Mouse (Mus musculus): ENCODE measurements around the gene Sncb. TPM values are rescaled to one million over a fixed set of nuclear protein-coding genes. Genes with fewer than 3 reads are reported as not detected.
A peak's percentile ranks its signal among the peaks of the same experiment; 100 is the strongest.

Gene Sncb
- 0.24 and 0.42 TPM in 2 replicates for polyA plus RNA-seq (2015; fragmentation: Nextera tagmentation; extraction: Ambion mirVana)

DNA sequence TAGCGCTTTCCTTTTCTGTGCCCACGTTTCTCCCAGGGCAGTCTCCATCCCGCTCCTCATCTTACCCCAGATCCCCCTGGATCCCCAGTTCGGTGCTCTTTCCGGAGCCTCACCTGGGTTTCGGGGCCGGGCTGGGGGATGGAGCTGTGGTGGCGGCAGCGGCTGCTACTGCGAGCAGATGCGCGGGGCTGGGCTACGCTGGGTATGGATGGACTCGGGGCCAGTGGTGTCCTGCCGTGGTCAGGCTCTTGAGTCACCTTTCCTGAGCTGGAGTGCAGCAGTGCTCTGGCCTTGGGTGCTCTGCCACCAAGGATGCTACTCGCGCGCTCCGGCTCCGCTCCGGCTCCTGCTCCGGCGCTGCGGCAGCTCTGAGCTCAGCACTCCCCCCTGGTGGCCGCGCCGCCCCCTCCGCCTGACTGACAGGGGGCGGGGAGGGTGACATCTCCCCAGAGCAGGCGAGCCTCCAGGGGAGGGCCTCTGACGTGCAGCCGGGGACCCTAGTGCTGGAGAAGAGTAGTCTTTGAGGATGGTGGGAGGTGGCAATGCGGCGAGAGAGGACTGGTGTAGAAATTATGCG lies at the start of gene Sncb:
Sncb (minus strand) TSS at position 404 of the 577 bp plus-strand sequence.
- H3K36me3 ChIP-seq = no peaks in the 10 kb centered on the region
- peak within 1 kb of the TSS; percentile 30 for H3K4me3 ChIP-seq (replicated peaks)
- H3K9ac ChIP-seq = no peak within 1 kb of the TSS
- H3K4me2 ChIP-seq (replicated peaks) = peak within 1 kb of the TSS; percentile 61
- H3K27me3 ChIP-seq (replicated peaks) = peaks cover 53% of the 10 kb centered on the region
- 0 out of 2 replicates have a peak, but pooled peaks cover 5% of the 10 kb centered on the region for H3K4me1 ChIP-seq (replicated peaks)
- 2% methylated on average over 35 of the region's 35 CpGs for WGBS
- H3K9me3 ChIP-seq = no peaks in the 10 kb centered on the region
- no peak within 1 kb of the TSS for H3K27ac ChIP-seq
- ATAC-seq = peak; percentile 41; the same call in 1 of the 2 replicates

DNA sequence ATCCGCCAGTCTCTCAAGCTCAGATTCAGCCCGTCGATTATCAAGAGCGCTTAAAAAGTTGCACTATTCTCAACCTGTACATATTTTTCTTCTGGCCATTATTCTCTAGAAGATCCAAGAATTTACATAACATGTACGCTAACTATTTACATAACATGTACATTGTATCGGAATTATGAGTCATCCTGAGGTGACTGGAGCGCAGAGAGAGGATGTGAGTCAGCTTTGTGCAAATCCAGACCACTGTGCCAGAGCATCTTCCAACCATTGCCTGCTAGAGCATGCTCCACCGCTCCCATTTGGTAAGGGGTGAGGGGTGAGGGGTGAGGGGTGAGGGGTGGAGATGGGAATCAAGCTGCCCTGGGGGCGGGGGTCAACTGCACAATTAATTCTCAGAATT lies 47.0 kb upstream of the Sncb start:
- Histone ChIP-seq H3K27me3 (replicated peaks) (no peaks in the 10 kb centered on the region), H3K9ac (no peak overlapping the region), H3K4me3 (replicated peaks) (no peak overlapping the region), H3K4me1 (replicated peaks) (no peaks in the 10 kb centered on the region), H3K36me3 (no peaks in the 10 kb centered on the region), H3K27ac (no peak overlapping the region), H3K9me3 (no peaks in the 10 kb centered on the region), H3K4me2 (replicated peaks) (no peak overlapping the region)
- 81% methylated on average over 9 of the region's 9 CpGs for WGBS
- no peak for ATAC-seq

DNA sequence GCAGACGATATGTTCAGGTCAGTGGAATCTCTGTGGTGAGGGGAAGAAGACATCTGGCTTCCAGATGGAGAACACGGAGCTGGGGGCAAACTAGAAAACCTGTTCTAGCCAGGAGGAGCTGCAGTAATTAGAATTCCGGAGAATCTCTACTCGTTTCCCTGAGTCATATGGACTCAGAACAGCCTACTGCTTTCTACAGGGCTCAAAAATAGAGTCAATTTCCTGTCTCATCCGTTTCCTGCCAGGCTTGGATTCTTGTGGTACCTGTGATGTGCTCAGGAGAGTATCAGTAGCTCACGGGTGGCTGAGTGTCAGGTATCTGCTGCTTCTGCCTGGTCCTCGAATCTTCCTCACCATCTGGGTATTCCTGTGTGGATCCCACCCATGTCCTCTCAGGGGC lies 45.1 kb upstream of the Sncb start:
- Histone ChIP-seq H3K9me3 (no peaks in the 10 kb centered on the region), H3K4me1 (replicated peaks) (no peaks in the 10 kb centered on the region), H3K36me3 (no peaks in the 10 kb centered on the region), H3K27ac (no peak overlapping the region), H3K4me2 (replicated peaks) (no peak overlapping the region), H3K4me3 (replicated peaks) (no peak overlapping the region), H3K27me3 (replicated peaks) (peaks cover 1% of the 10 kb centered on the region; the same call in 1 of the 2 replicates), H3K9ac (no peak overlapping the region)
- 67% methylated on average over 7 of the region's 7 CpGs for WGBS
- no peak for ATAC-seq

DNA sequence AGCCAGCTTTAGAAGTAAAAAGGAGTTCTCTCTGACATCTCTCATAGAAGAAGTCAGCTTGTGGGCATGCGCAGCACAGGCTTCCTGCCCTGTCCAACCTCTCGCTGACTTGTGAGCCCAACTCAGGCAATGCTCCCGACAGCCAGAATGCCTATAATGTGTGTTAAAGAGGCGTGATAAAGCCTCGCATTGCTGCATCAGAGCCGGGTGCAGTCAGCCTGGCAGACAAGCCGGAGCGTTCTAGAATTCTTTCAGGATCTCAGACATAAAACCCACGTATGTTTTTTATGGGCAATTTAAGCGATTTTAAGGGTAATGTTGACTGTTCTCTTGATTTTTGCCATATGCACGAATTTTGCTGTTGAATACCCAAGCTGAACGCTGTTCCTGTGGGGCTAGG lies 41.7 kb upstream of the Sncb start:
- Histone ChIP-seq H3K4me2 (replicated peaks) (no peak overlapping the region), H3K4me3 (replicated peaks) (no peak overlapping the region), H3K4me1 (replicated peaks) (no peaks in the 10 kb centered on the region), H3K36me3 (no peaks in the 10 kb centered on the region), H3K9ac (no peak overlapping the region), H3K27ac (no peak overlapping the region), H3K27me3 (replicated peaks) (peaks cover 9% of the 10 kb centered on the region), H3K9me3 (no peaks in the 10 kb centered on the region)
- no peak for ATAC-seq
- WGBS = 74% methylated on average over 12 of the region's 12 CpGs

DNA sequence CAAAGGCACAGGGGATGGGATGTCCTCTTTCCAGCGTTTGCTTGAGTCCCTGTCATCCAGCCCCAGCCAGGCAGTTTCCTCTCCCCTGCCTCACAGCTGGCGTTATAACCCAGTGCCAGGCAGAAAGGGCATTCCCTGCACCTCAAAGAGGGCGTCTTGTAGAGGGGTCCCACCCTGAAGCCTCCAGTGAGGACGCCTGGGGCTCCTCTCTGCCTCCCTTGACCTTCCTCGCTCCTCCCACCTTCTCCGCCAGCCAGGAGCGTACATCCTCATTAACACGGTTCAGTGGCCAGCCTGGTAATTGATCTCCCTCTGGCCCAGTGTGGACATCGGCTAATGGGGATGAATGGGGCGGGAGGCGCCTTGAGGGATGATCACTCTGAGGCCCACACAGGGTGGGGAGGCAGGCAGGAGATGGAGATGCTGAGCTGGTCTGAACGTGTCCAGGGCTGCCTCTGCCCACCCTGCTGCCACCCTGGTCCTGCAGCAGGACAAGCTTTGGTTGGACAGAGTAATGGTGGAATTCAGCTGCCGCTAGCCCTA lies 40.1 kb upstream of the Sncb start:
- Histone ChIP-seq H3K9ac (no peak overlapping the region), H3K4me3 (replicated peaks) (no peak overlapping the region), H3K9me3 (no peaks in the 10 kb centered on the region), H3K27me3 (replicated peaks) (peaks cover 9% of the 10 kb centered on the region), H3K4me2 (replicated peaks) (no peak overlapping the region), H3K36me3 (no peaks in the 10 kb centered on the region), H3K4me1 (replicated peaks) (no peaks in the 10 kb centered on the region), H3K27ac (no peak overlapping the region)
- 44% methylated on average over 13 of the region's 13 CpGs for WGBS
- no peak for ATAC-seq

DNA sequence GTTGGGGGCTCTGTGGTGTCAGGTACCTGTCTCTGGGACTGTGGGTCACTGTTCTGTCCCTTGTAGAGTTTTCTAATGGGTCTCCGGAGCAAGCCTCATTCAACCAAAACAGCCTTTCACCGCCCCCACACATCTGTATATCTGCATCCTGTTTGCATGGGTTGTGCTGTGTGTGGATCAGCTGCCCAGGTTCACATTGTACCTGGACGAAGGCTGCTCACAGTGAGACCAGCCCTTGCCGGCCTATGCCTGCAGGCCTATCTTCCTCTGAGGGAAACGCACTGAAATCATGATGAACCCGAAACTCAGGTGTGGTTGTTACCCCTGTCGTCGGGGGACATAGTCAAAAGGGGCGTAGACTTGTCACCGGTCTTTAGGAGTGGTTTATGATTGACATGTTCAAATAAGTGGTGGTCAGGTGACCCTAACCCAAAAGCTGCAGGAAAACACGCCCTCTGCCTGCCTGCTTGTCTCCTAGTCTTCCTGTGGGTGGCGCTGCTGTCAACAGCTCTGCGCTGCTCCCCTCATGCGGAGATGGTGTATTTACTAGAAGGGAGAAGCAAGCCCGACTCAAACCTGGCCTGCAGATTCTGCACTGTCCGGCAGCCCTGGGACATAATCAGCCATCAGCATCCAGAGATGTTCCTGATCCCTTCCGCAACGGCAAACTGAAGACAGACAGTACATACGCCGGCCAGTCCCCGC lies 38.9 kb upstream of the Sncb start:
- 40% methylated on average over 21 of the region's 21 CpGs for WGBS
- Histone ChIP-seq H3K4me3 (replicated peaks) (no peak overlapping the region), H3K9me3 (no peaks in the 10 kb centered on the region), H3K4me2 (replicated peaks) (no peak overlapping the region), H3K27me3 (replicated peaks) (peaks cover 9% of the 10 kb centered on the region), H3K27ac (no peak overlapping the region), H3K9ac (no peak overlapping the region), H3K4me1 (replicated peaks) (no peaks in the 10 kb centered on the region), H3K36me3 (no peaks in the 10 kb centered on the region)
- ATAC-seq = no peak

DNA sequence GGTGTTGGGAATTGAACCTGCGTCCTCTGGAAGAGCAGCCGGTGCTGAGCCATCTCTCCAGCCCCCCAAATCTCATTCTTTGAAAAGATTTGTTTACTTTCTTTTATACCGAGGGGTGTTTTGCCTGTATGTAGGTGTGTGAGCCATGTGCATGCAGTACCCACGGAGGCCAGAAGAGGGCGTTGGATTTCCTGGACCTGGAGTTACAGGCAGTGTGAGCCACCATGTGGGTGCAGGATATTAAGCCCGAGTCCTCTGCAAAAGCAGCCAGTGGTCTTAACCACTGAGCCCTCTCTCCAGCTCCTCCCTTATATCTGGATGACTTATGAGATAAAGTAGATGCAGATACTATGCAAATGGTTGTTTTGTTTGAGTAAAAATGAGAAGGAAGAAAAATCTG lies 36.6 kb upstream of the Sncb start:
- Histone ChIP-seq H3K4me2 (replicated peaks) (no peak overlapping the region), H3K36me3 (no peaks in the 10 kb centered on the region), H3K4me1 (replicated peaks) (no peaks in the 10 kb centered on the region), H3K27me3 (replicated peaks) (peaks cover 9% of the 10 kb centered on the region), H3K4me3 (replicated peaks) (no peak overlapping the region), H3K9me3 (no peaks in the 10 kb centered on the region), H3K9ac (no peak overlapping the region), H3K27ac (no peak overlapping the region)
- no peak for ATAC-seq
- WGBS = 73% methylated on average over 6 of the region's 6 CpGs

DNA sequence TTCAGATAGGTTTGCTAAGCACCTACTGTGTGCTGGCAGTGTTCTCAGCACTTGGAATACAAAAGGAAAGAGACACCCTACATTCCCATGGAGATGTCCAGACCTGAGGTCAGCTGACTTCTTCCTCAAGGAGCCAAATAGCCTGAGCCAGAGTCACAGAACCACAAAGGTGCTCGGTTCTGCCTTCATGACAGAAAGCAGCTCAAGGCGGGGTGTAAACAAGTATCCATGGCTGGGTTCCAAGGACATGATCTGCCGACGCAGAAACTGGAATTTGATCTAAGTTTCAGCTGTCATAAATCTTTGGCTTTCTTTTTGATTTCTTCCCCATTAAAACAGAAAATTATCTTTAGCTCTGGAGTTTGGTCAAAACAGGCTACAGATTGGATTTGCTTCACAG lies 33.8 kb upstream of the Sncb start:
- no peaks in the 10 kb centered on the region for H3K4me1 ChIP-seq (replicated peaks)
- H3K4me3 ChIP-seq (replicated peaks) = no peak overlapping the region
- no peak overlapping the region for H3K9ac ChIP-seq
- H3K4me2 ChIP-seq (replicated peaks) = no peak overlapping the region
- no peaks in the 10 kb centered on the region; the same call in 1 of the 2 replicates for H3K27me3 ChIP-seq (replicated peaks)
- H3K9me3 ChIP-seq = no peaks in the 10 kb centered on the region
- H3K36me3 ChIP-seq = no peaks in the 10 kb centered on the region
- WGBS = 40% methylated on average over 4 of the region's 4 CpGs
- H3K27ac ChIP-seq = no peak overlapping the region
- no peak for ATAC-seq

DNA sequence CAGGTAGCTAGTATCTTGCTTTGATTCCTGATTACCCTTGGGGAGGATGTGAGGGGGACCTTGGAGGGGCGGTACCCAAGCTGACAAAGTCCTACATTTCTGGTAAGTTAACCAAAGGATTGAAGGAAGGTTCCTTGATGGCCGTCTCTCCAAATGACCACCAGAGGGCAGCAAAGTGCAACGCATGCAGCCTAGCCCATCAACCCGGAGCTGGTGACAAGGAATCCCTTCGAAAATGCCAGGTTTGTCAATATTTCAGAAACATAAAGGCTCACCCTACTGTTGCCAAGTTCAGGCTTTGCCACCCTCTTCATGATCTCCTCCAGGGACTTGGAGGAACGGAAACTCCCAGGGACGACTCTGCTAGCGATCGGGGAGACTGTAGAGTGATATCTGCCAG lies 33.3 kb upstream of the Sncb start:
- Histone ChIP-seq H3K4me3 (replicated peaks) (no peak overlapping the region), H3K27ac (no peak overlapping the region), H3K27me3 (replicated peaks) (no peaks in the 10 kb centered on the region), H3K36me3 (no peaks in the 10 kb centered on the region), H3K4me1 (replicated peaks) (no peaks in the 10 kb centered on the region), H3K9me3 (no peaks in the 10 kb centered on the region), H3K4me2 (replicated peaks) (peak overlapping the region; percentile 17; the same call in 1 of the 2 replicates), H3K9ac (no peak overlapping the region)
- no peak for ATAC-seq
- 16% methylated on average over 9 of the region's 9 CpGs for WGBS

DNA sequence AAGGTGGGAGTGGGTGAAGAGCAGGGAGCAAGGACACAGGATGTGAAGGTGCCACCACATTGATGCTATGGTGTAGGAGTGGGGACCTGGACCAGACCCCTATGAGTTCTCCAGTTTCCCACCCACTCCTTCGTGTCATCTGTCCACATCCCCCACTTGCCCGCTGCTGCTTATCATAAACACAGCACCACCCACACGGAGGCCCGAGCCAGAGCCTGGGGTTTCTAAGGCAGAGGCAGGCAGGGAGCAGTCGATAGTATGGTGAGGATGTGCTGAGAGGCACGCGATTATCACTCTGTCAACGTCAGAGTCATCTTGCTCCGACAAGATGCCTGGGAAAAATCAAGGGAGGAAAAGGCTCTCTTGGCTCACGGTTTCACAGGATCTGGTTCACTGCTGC lies 32.3 kb upstream of the Sncb start:
- WGBS = 61% methylated on average over 10 of the region's 10 CpGs
- H3K4me1 ChIP-seq (replicated peaks) = no peaks in the 10 kb centered on the region
- no peak overlapping the region for H3K4me2 ChIP-seq (replicated peaks)
- H3K9ac ChIP-seq = no peak overlapping the region
- H3K4me3 ChIP-seq (replicated peaks) = no peak overlapping the region
- ATAC-seq = no peak
- H3K36me3 ChIP-seq = no peaks in the 10 kb centered on the region
- no peaks in the 10 kb centered on the region for H3K9me3 ChIP-seq
- H3K27ac ChIP-seq = no peak overlapping the region
- no peaks in the 10 kb centered on the region for H3K27me3 ChIP-seq (replicated peaks)

DNA sequence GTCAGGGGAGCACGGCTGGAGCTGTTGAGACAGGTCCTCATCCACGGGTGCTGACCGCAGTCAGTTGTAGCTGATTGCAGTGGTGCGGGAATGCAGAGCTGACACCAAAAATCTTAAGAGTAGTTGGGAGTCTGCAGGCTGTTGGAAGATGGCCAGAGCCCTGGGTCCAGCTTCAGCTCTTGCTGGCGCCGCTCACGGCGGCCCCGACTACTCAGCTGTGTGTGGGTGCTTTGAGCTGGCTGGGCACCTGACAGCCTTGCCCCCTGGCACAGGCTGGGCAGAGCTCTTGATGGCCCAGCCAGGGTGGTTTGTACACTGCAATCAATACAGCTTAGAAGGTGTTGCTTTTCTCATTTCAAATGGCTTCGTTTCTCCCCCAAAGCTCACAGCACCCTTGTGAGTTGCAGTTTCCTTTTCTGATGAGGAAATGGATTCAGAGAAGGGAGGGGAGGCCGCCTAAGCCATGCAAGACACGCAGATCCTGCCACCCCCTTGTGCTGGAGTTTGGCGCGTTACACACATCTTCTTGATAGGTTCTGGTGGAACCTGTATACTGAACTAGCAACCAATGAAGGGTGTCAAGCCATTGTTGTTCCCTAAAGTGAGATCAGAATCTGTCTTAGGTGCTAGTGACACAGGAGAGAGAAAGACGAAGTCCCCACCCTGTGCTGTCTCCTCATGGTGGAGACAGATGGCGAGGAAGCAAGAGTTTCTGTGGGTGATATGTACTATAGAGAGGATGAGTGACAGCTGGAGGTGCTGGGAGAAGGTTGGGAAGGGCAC lies 31.7 kb upstream of the Sncb start:
- Histone ChIP-seq H3K4me1 (replicated peaks) (no peaks in the 10 kb centered on the region), H3K4me2 (replicated peaks) (no peak overlapping the region), H3K36me3 (no peaks in the 10 kb centered on the region), H3K4me3 (replicated peaks) (no peak overlapping the region), H3K27ac (no peak overlapping the region), H3K27me3 (replicated peaks) (no peaks in the 10 kb centered on the region), H3K9me3 (no peaks in the 10 kb centered on the region), H3K9ac (no peak overlapping the region)
- 72% methylated on average over 16 of the region's 16 CpGs for WGBS
- ATAC-seq = no peak

DNA sequence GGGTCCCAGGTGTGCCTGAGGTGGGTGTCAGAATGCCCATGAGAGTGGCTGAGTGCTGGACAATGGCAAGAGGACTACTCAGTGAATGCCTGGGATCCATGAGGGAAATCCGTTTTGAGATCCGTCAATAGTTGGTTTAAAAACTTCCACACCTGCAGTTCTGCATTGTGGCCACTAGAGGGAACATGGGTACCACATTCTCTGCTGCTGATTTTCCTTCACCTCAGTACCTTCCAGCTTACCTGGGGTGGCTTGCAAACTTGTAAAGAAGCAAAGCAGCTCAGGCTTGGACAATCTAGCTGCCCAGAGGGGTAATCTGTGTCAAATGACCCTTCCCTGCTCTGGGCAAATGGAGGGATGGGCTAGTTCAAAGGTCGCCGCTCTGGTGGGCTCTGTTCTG lies 31.0 kb upstream of the Sncb start:
- Histone ChIP-seq H3K27ac (no peak overlapping the region), H3K4me3 (replicated peaks) (no peak overlapping the region), H3K4me1 (replicated peaks) (no peaks in the 10 kb centered on the region), H3K9ac (no peak overlapping the region), H3K27me3 (replicated peaks) (no peaks in the 10 kb centered on the region), H3K9me3 (no peaks in the 10 kb centered on the region), H3K4me2 (replicated peaks) (no peak overlapping the region), H3K36me3 (no peaks in the 10 kb centered on the region)
- 37% methylated on average over 4 of the region's 4 CpGs for WGBS
- ATAC-seq = no peak
